Mouse (Mus musculus): ENCODE results near the gene Krt25. TPM values are rescaled to one million over a fixed set of nuclear protein-coding genes. Genes with fewer than 3 reads are reported as not detected.

The Krt25 gene
- polyA plus RNA-seq, 1 experiment from 2014 or later = 0.29 TPM

GRCm38 (mm10) chr11:99333426-99333825 lies 10.7 kb upstream of the Krt25 start:
- no peaks in the 10 kb centered on the region for H3K9me3 ChIP-seq (replicated peaks; ENCODE audit: control insufficient read depth, low read length, poor library complexity, severe bottlenecking)
- ATAC-seq = no peak
- 0 out of 2 replicates have a peak, but pooled peaks cover 2% of the 10 kb centered on the region for H3K4me1 ChIP-seq (ENCODE audit: control insufficient read depth, insufficient read depth, low read length)
- no peak overlapping the region for H3K4me3 ChIP-seq (ENCODE audit: low read depth, low read length)
- no peak overlapping the region; the same call in 1 of the 2 replicates for H3K4me2 ChIP-seq (ENCODE audit: low read length)
- H3K27me3 ChIP-seq (ENCODE audit: control insufficient read depth, insufficient read depth, low read depth, low read length) = no peaks in the 10 kb centered on the region
- no peaks in the 10 kb centered on the region for H3K36me3 ChIP-seq (ENCODE audit: control insufficient read depth, insufficient read depth, low read length)
- no peak overlapping the region for H3K9ac ChIP-seq (ENCODE audit: low read depth, low read length)
- WGBS = 46% methylated on average over 13 of the region's 13 CpGs
- H3K27ac ChIP-seq (ENCODE audit: low read length) = no peak overlapping the region

GRCm38 (mm10) chr11:99329655-99330054 lies 6.9 kb upstream of the Krt25 start:
- 69% methylated on average over 2 of the region's 2 CpGs for WGBS
- Histone ChIP-seq H3K9me3 (replicated peaks; ENCODE audit: control insufficient read depth, low read length, poor library complexity, severe bottlenecking) (no peaks in the 10 kb centered on the region), H3K4me1 (ENCODE audit: control insufficient read depth, insufficient read depth, low read length) (0 out of 2 replicates have a peak, but pooled peaks cover 2% of the 10 kb centered on the region), H3K4me3 (ENCODE audit: low read depth, low read length) (no peak overlapping the region), H3K36me3 (ENCODE audit: control insufficient read depth, insufficient read depth, low read length) (no peaks in the 10 kb centered on the region), H3K27ac (ENCODE audit: low read length) (no peak overlapping the region), H3K4me2 (ENCODE audit: low read length) (no peak overlapping the region), H3K27me3 (ENCODE audit: control insufficient read depth, insufficient read depth, low read depth, low read length) (no peaks in the 10 kb centered on the region), H3K9ac (ENCODE audit: low read depth, low read length) (no peak overlapping the region)
- ATAC-seq = no peak

- Histone ChIP-seq H3K36me3 (ENCODE audit: control insufficient read depth, insufficient read depth, low read length) (no peaks in the 10 kb centered on the region), H3K27ac (ENCODE audit: low read length) (no peak overlapping the region), H3K4me1 (ENCODE audit: control insufficient read depth, insufficient read depth, low read length) (no peaks in the 10 kb centered on the region), H3K4me2 (ENCODE audit: low read length) (no peak overlapping the region), H3K9me3 (replicated peaks; ENCODE audit: control insufficient read depth, low read length, poor library complexity, severe bottlenecking) (no peaks in the 10 kb centered on the region), H3K9ac (ENCODE audit: low read depth, low read length) (no peak overlapping the region), H3K4me3 (ENCODE audit: low read depth, low read length) (no peak overlapping the region), H3K27me3 (ENCODE audit: control insufficient read depth, insufficient read depth, low read depth, low read length) (no peaks in the 10 kb centered on the region)
- 88% methylated on average over 14 of the region's 14 CpGs for WGBS
- ATAC-seq = no peak
Observed at GRCm38 (mm10) chr11:99321094-99321493, 1.7 kb downstream of the Krt25 start.

DNA sequence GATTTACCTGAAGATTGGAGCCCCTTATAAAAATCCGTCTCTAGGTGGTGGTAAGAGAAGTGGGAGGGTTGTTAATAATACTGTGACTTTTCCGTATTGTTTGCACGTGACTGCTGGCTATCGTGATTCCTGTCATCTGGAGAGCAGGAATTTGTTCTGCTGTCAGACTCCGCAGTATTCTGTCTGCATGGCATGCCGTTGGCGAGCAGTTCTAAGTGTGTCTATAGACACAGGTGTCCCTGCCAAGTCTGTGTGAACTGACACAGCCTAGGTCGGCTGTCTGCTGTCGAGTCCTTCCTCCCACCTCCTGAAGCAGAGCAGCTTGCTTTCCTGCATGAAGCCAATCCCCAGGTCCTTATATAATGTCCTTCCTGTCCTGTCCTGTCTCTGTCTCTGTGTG lies 3.6 kb downstream of the Krt25 start:
- ATAC-seq = no peak
- Histone ChIP-seq H3K4me3 (ENCODE audit: low read depth, low read length) (no peak overlapping the region), H3K9ac (ENCODE audit: low read depth, low read length) (no peak overlapping the region), H3K36me3 (ENCODE audit: control insufficient read depth, insufficient read depth, low read length) (no peaks in the 10 kb centered on the region), H3K4me2 (ENCODE audit: low read length) (no peak overlapping the region), H3K27ac (ENCODE audit: low read length) (no peak overlapping the region), H3K27me3 (ENCODE audit: control insufficient read depth, insufficient read depth, low read depth, low read length) (no peaks in the 10 kb centered on the region), H3K9me3 (replicated peaks; ENCODE audit: control insufficient read depth, low read length, poor library complexity, severe bottlenecking) (no peaks in the 10 kb centered on the region), H3K4me1 (ENCODE audit: control insufficient read depth, insufficient read depth, low read length) (no peaks in the 10 kb centered on the region)
- 80% methylated on average over 9 of the region's 9 CpGs for WGBS

DNA sequence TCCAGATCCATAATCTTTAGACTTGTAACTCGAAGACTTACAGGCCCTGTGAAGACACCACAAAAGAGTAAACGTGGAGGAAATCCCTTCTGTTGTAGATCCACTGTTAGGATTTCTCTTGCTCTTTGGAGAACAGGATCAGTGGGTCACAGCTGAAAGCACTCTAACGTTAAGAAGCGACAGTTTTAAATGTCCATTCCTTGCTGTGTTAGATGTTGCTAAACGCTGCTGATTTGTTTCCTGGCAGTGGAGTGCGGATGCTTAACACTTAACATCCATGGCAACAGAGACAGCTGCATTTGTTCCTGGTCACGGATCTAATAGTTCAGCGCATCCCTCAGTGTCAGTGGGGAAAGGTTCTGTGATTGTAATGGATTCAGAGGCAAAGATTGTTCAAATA lies 6.2 kb downstream of the Krt25 start:
- Histone ChIP-seq H3K4me3 (ENCODE audit: low read depth, low read length) (no peak overlapping the region), H3K27ac (ENCODE audit: low read length) (no peak overlapping the region), H3K4me2 (ENCODE audit: low read length) (no peak overlapping the region), H3K4me1 (ENCODE audit: control insufficient read depth, insufficient read depth, low read length) (no peaks in the 10 kb centered on the region), H3K9me3 (replicated peaks; ENCODE audit: control insufficient read depth, low read length, poor library complexity, severe bottlenecking) (no peaks in the 10 kb centered on the region), H3K27me3 (ENCODE audit: control insufficient read depth, insufficient read depth, low read depth, low read length) (no peaks in the 10 kb centered on the region), H3K36me3 (ENCODE audit: control insufficient read depth, insufficient read depth, low read length) (no peaks in the 10 kb centered on the region), H3K9ac (ENCODE audit: low read depth, low read length) (no peak overlapping the region)
- ATAC-seq = no peak
- WGBS = 30% methylated on average over 8 of the region's 8 CpGs

GRCm38 (mm10) chr11:99314594-99314993 lies 8.2 kb downstream of the Krt25 start:
- 86% methylated on average over 2 of the region's 2 CpGs for WGBS
- no peaks in the 10 kb centered on the region for H3K27me3 ChIP-seq (ENCODE audit: control insufficient read depth, insufficient read depth, low read depth, low read length)
- no peak for ATAC-seq

DNA sequence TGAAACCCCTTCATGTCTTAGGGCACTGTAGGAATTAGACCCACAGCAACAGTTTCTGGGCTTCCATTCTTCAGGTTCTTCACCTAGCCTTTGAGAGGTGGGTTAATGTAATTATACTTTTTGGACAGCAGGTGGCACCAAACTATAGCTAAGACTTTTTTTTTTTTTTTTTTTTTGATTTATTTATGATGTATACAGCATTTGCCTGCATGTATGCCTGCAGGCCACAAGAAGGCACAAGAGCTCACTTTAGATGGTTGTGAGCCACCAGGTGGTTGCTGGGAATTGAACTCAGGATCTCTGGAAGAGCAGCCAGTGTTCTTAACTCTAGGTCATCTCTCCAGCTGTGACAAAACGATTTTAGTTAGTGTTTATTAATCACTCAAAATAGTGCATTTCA lies 11.9 kb downstream of the Krt25 start:
- no peak for ATAC-seq
- WGBS = 100% methylated on average over 1 of the region's 1 CpGs

More at GRCm38 (mm10) chr11:99314594-99314993, 8.2 kb downstream of the Krt25 start:
- no peaks in the 10 kb centered on the region for H3K9me3 ChIP-seq (replicated peaks; ENCODE audit: control insufficient read depth, low read length, poor library complexity, severe bottlenecking)
- no peak overlapping the region for H3K4me2 ChIP-seq (ENCODE audit: low read length)
- no peak overlapping the region for H3K4me3 ChIP-seq (ENCODE audit: low read depth, low read length)
- H3K27ac ChIP-seq (ENCODE audit: low read length) = no peak overlapping the region
- H3K4me1 ChIP-seq (ENCODE audit: control insufficient read depth, insufficient read depth, low read length) = no peaks in the 10 kb centered on the region
- no peak overlapping the region for H3K9ac ChIP-seq (ENCODE audit: low read depth, low read length)
- no peaks in the 10 kb centered on the region for H3K36me3 ChIP-seq (ENCODE audit: control insufficient read depth, insufficient read depth, low read length)

GRCm38 (mm10) chr11:99307579-99307978 lies 15.2 kb downstream of the Krt25 start:
- no peak overlapping the region for H3K4me3 ChIP-seq (ENCODE audit: low read depth, low read length)
- H3K4me1 ChIP-seq (ENCODE audit: control insufficient read depth, insufficient read depth, low read length) = no peaks in the 10 kb centered on the region
- 35% methylated on average over 2 of the region's 2 CpGs for WGBS
- H3K27me3 ChIP-seq (ENCODE audit: control insufficient read depth, insufficient read depth, low read depth, low read length) = no peaks in the 10 kb centered on the region
- H3K9me3 ChIP-seq (replicated peaks; ENCODE audit: control insufficient read depth, low read length, poor library complexity, severe bottlenecking) = no peaks in the 10 kb centered on the region
- H3K9ac ChIP-seq (ENCODE audit: low read depth, low read length) = no peak overlapping the region
- no peak overlapping the region for H3K27ac ChIP-seq (ENCODE audit: low read length)
- H3K4me2 ChIP-seq (ENCODE audit: low read length) = no peak overlapping the region
- H3K36me3 ChIP-seq (ENCODE audit: control insufficient read depth, insufficient read depth, low read length) = no peaks in the 10 kb centered on the region
- ATAC-seq = no peak

More for the DNA sequence above, 11.9 kb downstream of the Krt25 start:
- no peak overlapping the region for H3K27ac ChIP-seq (ENCODE audit: low read length)
- H3K36me3 ChIP-seq (ENCODE audit: control insufficient read depth, insufficient read depth, low read length) = no peaks in the 10 kb centered on the region
- no peaks in the 10 kb centered on the region for H3K27me3 ChIP-seq (ENCODE audit: control insufficient read depth, insufficient read depth, low read depth, low read length)
- H3K4me3 ChIP-seq (ENCODE audit: low read depth, low read length) = no peak overlapping the region
- H3K4me1 ChIP-seq (ENCODE audit: control insufficient read depth, insufficient read depth, low read length) = no peaks in the 10 kb centered on the region
- no peaks in the 10 kb centered on the region for H3K9me3 ChIP-seq (replicated peaks; ENCODE audit: control insufficient read depth, low read length, poor library complexity, severe bottlenecking)
- no peak overlapping the region for H3K9ac ChIP-seq (ENCODE audit: low read depth, low read length)
- no peak overlapping the region for H3K4me2 ChIP-seq (ENCODE audit: low read length)

DNA sequence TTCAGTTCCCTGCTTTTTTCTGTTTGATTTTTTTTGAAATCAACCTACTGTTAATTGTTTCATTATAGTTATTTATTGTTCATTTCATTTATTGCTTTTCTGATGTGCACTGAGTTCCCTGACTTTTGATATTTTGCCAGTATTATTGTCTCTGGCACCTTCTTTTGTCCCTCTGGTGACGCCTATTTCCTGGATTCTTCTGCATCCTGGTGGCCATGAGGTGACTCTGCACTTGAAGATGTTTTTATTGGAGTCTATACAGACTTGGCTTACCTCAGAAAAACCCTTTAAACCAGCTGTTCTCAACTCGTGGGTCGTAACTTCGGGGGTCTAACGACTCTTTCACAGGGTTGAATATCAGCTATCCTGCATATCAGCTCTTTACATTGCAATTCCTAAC lies 27.7 kb downstream of the Krt25 start:
- no peaks in the 10 kb centered on the region for H3K4me1 ChIP-seq (ENCODE audit: control insufficient read depth, insufficient read depth, low read length)
- H3K9me3 ChIP-seq (replicated peaks; ENCODE audit: control insufficient read depth, low read length, poor library complexity, severe bottlenecking) = no peaks in the 10 kb centered on the region
- ATAC-seq = no peak
- H3K36me3 ChIP-seq (ENCODE audit: control insufficient read depth, insufficient read depth, low read length) = no peaks in the 10 kb centered on the region
- no peak overlapping the region for H3K9ac ChIP-seq (ENCODE audit: low read depth, low read length)
- H3K4me3 ChIP-seq (ENCODE audit: low read depth, low read length) = no peak overlapping the region
- 66% methylated on average over 5 of the region's 5 CpGs for WGBS
- H3K27me3 ChIP-seq (ENCODE audit: control insufficient read depth, insufficient read depth, low read depth, low read length) = no peaks in the 10 kb centered on the region
- no peak overlapping the region for H3K4me2 ChIP-seq (ENCODE audit: low read length)
- no peak overlapping the region for H3K27ac ChIP-seq (ENCODE audit: low read length)

All from midbrain, embryonic 16.5 days (tissue).